Mouse (Mus musculus): ENCODE data around the gene Mkrn1.

DNA sequence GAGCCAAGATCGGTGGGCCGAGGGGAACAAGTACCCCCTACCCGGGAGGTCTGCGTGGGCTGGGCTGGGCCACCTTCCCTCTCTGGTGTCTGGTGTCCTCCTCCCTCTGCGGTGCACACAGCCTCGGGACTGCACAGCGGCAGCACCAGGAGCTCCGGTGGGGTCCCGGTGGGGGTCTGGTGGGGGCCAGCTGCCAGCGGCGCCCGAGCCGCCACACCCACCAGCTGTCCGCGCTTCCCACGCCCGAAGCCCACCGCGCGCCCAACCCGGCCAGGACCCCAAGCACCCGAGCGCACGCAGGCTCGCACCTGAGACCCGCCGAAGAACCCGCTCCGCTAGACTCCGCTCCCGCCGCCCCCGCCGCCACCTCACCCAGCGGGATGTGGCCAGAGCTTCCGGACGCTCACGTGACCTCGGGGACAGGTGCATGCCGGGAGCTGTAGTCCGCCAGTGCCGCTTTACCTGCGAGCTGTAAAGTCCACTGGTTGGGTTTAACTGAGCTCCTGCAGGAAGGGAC lies 42.9 kb downstream of the Mkrn1 start, which contains the start of gene Slc37a3:
- TF ChIP-seq CTCF (IDR thresholded peaks at IDR 0.05; ENCODE audit: low read depth) (no peak), EP300 (IDR thresholded peaks at IDR 0.05; ENCODE audit: low read depth) (no peak)
